Mouse (Mus musculus): ENCODE measurements around the gene Slc25a11. TPM values are rescaled to one million over a fixed set of nuclear protein-coding genes. Genes with fewer than 3 reads are reported as not detected.

Slc25a11 gene
- 53.6 TPM for total RNA-seq (2023)

GRCm38 (mm10) chr11:70646691-70647650 is at the start of gene Slc25a11, which contains the start of gene Rnf167:
Gene Slc25a11 (minus strand): TSS chr11:70647479.
Gene Rnf167 (plus strand): TSS chr11:70647235.

GRCm38 (mm10) chr11:70687601-70688199 is 40.4 kb upstream of the Slc25a11 start, which contains the start of gene Camta2:
Gene Camta2 (minus strand): TSS chr11:70688105.

GRCm38 (mm10) chr11:70668771-70669505 is 21.7 kb upstream of the Slc25a11 start, which contains the start of gene Spag7:
Gene Spag7 (minus strand): TSS chr11:70669416.

GRCm38 (mm10) chr11:70656964-70657363 is 9.7 kb upstream of the Slc25a11 start, which contains the start of gene Eno3:
Gene Eno3 (plus strand): TSS chr11:70657202.

GRCm38 (mm10) chr11:70654198-70654922 is 7.1 kb upstream of the Slc25a11 start, which contains the start of gene Pfn1:
Gene Pfn1 (minus strand): TSS chr11:70654644.

GRCm38 (mm10) chr11:70638714-70639278 is 8.5 kb downstream of the Slc25a11 start, which contains the start of gene Gp1ba:
Gene Gp1ba (plus strand): TSS chr11:70639122.

GRCm38 (mm10) chr11:70619101-70619500 is 28.2 kb downstream of the Slc25a11 start, which contains the start of gene Chrne:
Gene Chrne (minus strand): TSS chr11:70619216.

GRCm38 (mm10) chr11:70615516-70616093 is 31.7 kb downstream of the Slc25a11 start, which contains the start of gene 4930544D05Rik:
Gene 4930544D05Rik (plus strand): TSS chr11:70615848.

Other genes starting within 250 kb of the Slc25a11 start
- 27.0 TPM for gene Pelp1, start 237.4 kb downstream of the Slc25a11 start, total RNA-seq (2023)
- gene Arrb2, start 214.8 kb downstream of the Slc25a11 start, total RNA-seq (2023): 347 TPM
- gene Med11, start 195.6 kb downstream of the Slc25a11 start, total RNA-seq (2023): 39.9 TPM
- 1.1 TPM for gene Zmynd15, start 188.0 kb downstream of the Slc25a11 start, total RNA-seq (2023)
- gene Cxcl16, start 187.5 kb downstream of the Slc25a11 start, total RNA-seq (2023): 2.3 TPM
- 1.5 TPM for gene Tm4sf5, start 142.2 kb downstream of the Slc25a11 start, total RNA-seq (2023)
- gene Vmo1, start 132.9 kb downstream of the Slc25a11 start, total RNA-seq (2023): not detected
- not detected for gene Gltpd2, start 128.3 kb downstream of the Slc25a11 start, total RNA-seq (2023)
- 129 TPM for gene Psmb6, start 122.1 kb downstream of the Slc25a11 start, total RNA-seq (2023)
- not detected for gene Gm40193, start 114.5 kb downstream of the Slc25a11 start, total RNA-seq (2023)
- 7.3 TPM for gene Pld2, start 107.4 kb downstream of the Slc25a11 start, total RNA-seq (2023)
- 201 TPM for gene Mink1, start 84.6 kb downstream of the Slc25a11 start, total RNA-seq (2023)
- gene 4930544D05Rik, start 31.6 kb downstream of the Slc25a11 start, total RNA-seq (2023): 1.0 TPM
- 3.2 TPM for gene Chrne, start 28.3 kb downstream of the Slc25a11 start, total RNA-seq (2023)
- not detected for gene Gp1ba, start 8.4 kb downstream of the Slc25a11 start, total RNA-seq (2023)
- gene Rnf167, start 244 bp downstream of the Slc25a11 start, total RNA-seq (2023): 233 TPM
- gene Pfn1, start 7.2 kb upstream of the Slc25a11 start, total RNA-seq (2023): 1,552 TPM
- gene Eno3, start 9.7 kb upstream of the Slc25a11 start, total RNA-seq (2023): 29.3 TPM
- gene Spag7, start 21.9 kb upstream of the Slc25a11 start, total RNA-seq (2023): 23.4 TPM
- 37.9 TPM for gene Camta2, start 40.6 kb upstream of the Slc25a11 start, total RNA-seq (2023)
- 0.62 TPM for gene Inca1, start 52.7 kb upstream of the Slc25a11 start, total RNA-seq (2023)
- gene Kif1c, start 53.1 kb upstream of the Slc25a11 start, total RNA-seq (2023): 26.1 TPM
- 2.7 TPM for gene Zfp3, start 116.7 kb upstream of the Slc25a11 start, total RNA-seq (2023)
- gene Scimp, start 165.1 kb upstream of the Slc25a11 start, total RNA-seq (2023): 1.5 TPM
- 34.7 TPM for gene Rabep1, start 197.3 kb upstream of the Slc25a11 start, total RNA-seq (2023)

Data from CD4-positive naive resting alpha-beta T cell, adult 57 days (primary cell).